Mouse (Mus musculus): ENCODE results near the gene Bcas3.
A peak's percentile ranks its signal among the peaks of the same experiment; 100 is the strongest.

Gene Bcas3

DNA sequence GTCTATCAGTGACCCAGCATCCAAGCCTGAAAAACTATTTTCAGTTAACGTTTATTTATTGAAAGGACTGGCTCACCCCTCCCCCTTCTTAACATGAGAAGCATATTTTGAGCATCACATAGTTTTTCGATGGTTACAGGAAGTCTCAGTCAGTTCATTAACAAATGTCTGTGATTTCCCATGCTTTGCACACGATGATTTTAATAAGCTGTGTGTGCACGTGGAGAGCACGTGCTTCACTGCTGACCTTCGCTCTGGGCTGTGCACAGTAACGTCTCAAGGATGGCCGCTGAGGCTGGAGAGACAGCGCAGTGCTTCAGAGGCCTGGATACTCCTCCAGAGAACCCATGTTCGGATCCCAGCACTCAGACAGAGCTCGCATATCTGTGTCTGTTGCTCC is 454.4 kb downstream of the Bcas3 start:
- DNase-seq = no peak

DNA sequence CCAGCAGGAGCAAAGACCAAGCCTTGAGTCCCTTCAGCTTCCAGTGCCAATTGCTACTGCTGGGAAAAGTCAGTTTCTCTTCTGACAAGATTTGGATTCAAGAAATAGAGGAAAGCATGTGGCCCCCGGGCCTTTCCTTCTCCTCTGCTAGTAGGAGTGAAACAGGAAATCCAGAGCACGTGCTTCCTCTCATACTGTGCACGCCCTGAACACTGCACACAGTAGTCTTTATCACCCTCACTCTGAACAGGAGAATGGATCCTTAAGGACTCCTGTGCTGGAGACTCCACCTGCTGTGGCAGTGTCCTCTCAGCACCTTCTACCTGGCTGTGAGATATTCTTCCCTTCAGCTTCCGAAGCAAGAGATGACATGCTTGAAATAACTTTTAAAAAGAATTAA is 458.3 kb downstream of the Bcas3 start:
- no peak for DNase-seq

DNA sequence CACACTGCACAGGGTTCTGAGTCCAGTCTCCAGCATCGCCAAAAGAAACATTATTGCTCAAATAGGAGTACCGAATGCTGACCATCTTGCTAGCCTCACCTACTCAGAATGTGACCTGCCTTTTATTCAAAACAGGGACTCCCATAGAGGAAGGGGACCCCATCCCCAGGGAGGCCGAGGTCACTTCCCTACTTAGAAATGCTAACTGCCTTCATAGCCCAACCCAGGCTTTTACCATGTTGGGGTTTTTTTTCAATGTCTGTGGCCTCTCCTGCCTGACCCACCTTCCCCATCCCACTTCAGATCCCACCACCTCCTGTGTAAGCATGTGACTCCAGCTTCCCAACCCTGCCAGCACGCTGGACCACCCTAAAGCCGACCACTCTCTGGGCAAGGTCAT is 458.7 kb downstream of the Bcas3 start:
- no peak for DNase-seq

DNA sequence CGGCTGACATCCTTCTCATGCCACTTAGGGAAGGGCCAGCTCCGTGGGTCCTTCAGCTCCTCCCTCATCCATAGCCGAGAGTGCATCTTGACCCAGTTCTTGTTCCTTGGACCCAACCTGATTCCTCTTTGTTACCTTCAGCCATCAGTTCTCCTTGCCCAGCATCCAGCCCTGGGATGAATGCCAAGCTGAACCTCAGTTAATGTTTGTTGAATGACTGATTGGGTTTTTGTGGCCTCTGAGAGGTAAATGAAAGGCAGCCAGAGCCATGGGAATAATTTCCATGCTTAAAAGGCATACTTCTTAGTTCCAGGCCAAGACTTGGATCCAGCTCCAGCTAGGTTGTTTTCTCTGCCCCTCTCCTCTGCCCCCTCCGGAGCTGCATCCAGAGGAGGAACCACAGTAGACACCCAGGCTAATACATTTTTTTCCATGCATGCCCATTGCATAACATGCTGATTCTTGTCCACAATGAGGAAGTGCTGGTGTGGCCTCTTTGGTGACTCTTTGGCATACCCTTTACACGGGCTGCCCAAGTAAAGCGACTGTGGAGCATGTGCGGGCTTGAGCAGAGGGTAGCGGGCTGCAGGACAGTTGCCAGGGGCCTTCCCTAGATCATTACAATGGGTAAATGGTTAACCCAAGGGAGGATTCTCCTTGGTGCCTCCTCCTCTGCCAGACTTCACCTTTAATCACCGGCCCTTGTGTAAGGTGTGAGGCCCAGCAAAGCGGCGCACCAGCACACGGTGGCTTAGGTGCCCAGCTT is 459.4 kb downstream of the Bcas3 start:
- no peak for DNase-seq

DNA sequence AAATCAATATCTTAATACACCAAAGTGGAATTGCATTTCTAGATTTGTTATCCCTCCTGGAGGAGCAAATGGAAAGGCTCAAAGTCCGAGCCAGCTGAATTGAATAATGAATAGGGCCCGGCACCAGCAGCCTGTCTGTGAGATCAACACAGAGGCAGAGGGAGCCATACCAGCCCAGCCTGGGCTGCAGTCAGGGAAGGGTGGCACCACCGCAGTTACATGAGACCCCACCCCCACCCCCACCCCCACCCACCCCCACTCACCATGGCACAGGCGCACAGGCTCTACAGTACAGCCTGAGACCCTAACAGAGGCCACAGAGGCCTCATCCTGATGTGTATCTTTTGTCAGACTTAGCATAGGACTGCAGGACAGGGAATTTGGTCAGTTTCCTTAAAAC is 461.7 kb downstream of the Bcas3 start:
- no peak for DNase-seq

DNA sequence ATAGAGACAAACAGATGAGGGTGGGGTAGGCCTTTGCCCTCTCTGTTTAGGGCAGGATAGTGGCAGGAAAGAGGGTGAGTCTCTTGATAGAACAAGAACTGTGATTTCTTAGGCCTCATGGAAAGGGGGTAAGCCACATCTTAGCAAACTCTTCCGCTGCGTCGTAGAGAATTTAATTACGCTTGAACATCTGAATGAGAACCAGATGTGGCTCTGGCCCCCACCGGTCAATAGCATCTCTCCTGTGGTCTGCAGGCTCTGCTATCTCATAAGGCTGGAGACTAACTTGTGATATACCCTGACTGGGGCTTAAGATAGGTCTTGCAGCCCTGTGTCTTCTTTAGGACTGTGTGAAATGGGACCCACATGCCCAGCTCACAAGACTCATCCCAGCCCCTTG is 463.5 kb downstream of the Bcas3 start:
- no peak for DNase-seq

DNA sequence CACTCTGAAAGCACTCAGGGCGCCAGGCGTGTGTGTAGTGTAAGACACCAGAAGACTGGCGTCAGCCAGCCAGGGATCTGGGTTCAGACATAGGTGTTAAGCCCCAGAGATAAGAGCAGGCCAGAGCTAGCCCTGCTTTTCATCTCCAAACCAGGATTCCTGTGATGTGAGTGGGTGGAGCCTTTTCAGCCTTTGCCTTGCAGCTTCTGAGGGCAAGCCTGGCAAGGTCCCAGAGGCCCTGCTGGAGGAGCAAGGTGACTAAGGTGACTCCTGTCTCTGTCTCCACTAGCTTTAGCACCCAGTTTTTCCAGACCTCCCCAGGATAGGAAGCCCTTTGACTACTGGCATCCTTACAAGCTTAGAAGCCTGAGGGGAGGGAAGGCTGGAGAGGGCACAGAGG is 465.4 kb downstream of the Bcas3 start:
- DNase-seq = no peak

DNA sequence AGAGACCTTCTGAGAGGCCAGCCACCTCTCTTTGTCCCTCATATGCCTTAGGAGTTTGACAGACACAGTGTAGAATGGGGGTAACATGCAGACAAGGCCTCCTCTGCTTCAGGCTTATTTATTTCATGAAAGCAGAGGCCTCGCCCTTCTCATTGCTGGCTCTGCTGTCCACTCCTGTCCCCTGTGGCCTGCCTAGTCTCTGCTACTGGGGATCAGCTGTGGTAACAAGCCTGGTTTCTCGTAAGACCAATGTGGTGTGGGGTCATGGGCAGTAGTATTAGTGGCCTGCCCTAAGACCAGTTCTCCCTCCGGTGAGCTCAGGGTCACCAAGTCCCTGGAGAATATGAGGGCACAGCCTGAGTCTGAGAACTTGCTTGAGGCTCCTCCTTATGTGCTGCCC is 468.0 kb downstream of the Bcas3 start:
- no peak for DNase-seq

DNA sequence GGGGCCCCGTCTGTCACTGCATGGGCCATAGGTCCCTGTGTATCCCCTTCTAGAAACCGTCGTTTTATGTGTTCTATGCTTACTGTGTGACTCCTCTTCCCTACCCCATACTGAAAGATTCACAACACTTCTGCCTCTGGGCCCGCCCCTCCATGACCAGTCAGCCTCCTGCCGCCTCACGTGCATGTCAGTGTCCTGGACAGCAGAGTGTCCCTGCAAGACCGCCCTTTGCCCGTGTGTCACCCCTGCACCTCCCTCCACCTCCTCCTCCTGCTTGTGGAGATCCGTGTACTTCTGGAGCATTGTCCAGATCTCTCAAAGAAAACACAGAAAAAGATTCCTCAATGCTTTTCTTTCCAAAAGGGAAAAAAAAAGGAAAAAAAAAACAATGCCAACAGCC is 468.7 kb downstream of the Bcas3 start:
- DNase-seq = no peak

DNA sequence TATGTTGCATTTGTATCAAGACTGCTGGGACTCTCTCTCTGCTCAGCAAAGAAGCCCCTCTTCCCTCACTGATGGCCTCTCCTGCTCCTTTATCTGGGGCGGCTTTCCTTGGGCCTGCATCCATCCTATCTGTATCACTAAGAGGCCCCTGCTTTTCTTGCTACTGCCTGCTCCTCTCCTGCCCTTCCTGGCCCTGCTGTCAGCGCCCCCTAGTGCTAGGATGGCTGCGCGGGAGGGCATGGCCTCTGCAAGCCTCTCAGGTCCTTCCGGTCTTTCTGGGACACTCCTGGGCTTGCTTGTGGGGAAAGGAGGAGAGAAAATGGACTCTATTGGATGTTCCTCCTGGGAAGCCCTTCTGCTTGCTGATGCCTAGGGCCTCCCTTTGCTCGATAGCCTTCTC is 470.2 kb downstream of the Bcas3 start:
- peak; percentile 62 to 69 for DNase-seq

DNA sequence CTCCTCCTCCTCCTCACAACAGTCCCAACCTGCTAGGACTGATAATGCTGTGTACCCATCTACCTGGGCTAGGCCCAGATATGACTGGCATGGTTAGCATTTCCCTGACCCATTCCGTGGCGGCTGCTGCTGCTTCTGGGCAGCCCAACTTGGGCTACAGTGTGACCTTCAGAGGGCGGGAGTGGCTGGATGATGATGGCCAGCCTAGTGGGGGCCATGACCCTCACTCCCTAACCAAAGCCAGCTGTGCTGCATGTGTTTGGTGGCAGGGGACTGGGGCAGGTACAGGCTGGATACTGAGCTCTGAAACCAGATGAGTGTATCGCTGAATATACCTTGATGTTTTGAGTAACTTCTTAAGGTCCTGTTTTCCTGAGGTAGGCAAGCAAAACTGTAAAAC is 470.8 kb downstream of the Bcas3 start:
- no peak for DNase-seq

DNA sequence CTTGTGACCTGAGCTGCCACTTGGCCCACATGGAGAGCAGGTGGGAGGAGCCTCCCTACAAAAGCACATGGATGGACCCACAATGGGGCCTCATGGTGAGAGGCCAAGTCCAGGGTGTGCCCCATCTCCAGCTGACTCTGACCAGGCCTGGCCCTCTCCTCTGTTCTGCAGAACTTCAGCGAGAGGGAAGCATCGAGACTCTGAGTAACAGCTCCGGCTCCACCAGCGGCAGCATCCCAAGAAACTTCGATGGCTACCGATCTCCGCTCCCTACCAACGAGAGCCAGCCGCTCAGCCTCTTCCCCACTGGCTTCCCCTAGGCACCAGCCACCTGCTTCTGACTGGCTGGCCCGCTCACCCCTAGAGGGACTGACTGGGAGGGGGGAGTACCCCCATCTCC is 472.1 kb downstream of the Bcas3 start:
- no peak for DNase-seq

DNA sequence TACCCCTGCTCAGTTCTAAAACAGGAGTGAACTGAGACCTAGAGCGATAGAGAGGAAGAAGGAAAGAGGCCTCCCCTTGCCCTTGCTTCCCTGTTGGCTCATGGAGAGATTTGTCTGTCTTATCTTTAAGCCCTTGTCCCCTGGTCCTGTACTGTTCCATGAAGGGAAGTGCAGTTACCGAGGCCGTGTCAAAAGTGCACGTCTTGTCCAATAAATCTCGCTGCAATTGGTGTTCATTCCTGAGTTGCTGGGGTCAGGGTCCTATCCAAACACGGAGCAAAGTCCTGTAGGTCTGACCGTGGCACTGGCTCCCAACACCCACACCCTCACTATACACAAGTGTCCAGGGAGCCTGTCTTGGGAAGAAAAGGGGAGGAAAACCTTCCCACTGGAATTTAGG is 472.9 kb downstream of the Bcas3 start:
- DNase-seq = no peak

DNA sequence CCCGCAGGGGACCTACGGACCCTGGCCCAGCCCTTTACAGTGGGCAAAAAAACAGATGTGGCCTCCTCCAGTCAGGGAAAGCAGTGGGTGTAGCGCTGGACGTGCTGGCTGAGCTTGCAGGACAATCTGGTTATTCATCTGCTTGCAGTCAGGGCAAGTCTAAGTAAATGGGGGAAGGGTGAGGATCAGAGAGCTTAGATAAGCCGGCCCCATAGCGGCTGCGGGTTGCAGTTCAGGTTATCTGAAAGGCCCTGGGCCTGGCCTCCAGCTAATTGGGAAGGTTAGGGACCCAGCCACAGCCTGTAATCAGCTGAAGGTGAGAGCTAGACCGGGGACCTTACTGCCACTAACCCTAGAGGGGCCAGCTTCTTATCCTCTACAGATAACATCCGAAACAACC is 474.4 kb downstream of the Bcas3 start:
- no peak for DNase-seq

DNA sequence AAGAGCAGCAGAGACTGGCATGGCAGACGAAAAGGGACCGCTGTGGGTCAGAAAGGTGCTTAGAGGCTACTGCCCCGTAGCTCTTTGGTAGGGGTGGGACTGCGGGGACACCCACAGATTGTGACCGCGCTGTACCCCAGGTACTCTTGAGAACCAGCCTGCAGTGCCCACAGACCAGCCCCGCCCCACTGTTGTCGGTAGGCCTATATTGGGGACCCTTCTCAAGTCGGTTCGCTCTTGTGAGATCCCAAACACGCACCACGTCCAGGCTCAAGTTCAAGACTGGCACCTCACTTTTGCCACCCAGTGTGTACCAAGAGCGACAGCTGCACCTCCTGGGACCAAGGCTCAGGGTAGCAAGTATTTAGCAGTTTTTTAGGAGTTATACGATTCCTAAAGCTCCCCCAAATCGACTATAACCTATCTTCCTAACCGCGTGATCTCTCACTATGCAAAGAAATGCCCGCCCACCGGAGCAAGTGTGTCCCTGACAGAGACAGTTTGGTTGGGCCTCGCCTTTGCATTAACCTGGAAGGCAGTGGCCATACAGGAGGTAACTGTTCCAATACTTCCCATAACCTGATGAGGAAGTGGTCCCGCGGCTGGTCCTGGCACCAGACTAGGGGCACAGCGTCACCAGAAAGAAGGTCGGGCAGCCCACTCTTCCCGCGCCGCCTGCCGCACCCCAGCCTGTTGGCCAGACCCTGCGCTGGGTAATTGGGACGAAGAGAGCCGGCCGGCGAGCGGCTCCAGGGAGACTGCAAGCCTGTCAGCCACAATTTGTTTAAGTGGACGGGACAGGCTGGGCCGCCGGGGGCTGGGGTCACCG is 475.9 kb downstream of the Bcas3 start:
- no peak for DNase-seq

DNA sequence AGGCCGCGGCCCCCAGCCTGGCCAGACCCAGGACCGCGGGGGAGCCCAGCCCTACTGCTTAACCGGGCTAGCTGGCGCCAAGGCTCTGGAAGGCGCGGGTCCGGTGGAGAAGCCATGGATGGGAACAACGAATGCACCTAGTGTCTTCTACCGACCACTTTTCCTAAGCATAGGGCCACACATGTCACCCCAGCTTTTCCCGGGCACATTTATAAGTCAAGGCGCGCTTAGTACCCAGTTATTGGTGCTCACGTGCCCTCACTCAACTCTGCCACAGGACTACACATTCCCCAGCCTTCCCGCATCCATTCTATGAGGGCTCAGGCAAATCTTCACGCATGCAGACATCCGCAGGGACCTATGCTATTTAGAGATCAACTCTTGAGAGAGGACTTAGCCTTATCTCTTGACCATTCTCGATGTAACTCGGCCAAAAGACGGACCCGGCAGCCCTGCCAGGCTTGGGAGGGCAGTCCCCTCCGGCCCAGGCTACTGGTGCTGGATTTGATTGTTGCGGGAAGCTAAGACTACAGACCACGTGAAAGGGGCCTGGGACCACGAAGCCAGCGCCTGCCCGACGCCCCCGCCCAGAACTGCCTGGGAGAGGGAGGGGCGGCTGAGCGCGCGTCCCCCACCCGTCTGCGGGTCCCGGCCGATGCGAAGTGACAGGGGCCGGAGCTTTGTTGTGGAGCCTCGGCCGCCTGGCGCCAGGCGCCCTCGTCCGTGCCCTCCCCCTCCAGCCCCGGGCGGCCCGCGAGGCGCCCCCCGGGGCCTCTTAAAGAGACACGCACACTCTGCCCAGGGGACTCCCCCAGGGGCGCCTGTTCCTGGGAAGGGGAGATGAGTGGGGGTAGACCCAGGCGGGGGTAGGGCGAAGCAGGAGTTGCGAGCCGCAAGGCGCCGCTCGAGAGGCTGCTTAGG is 476.8 kb downstream of the Bcas3 start:
- DNase-seq = no peak

DNA sequence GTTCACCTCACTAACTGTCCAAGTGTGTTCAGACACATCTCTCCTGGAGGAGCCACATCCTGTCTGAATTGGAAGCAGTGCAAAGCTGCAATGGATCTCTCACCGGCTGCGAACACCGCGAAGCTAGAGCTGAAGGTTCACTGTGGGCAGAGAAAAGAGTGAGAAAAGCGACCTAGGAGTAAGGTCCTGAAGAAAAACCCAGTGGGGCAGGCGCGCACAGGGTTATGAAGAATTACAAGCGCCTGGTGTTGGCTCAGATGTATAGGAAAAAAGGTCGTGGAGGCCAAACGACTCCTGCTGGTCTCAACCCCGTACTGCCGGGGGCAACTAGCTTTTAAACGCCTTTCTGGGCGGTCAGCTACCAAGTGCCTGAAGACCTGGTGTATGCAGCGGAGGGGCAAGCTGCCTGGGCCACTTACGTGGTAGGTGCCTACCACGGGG is 478.0 kb downstream of the Bcas3 start:
- DNase-seq = no peak

DNA sequence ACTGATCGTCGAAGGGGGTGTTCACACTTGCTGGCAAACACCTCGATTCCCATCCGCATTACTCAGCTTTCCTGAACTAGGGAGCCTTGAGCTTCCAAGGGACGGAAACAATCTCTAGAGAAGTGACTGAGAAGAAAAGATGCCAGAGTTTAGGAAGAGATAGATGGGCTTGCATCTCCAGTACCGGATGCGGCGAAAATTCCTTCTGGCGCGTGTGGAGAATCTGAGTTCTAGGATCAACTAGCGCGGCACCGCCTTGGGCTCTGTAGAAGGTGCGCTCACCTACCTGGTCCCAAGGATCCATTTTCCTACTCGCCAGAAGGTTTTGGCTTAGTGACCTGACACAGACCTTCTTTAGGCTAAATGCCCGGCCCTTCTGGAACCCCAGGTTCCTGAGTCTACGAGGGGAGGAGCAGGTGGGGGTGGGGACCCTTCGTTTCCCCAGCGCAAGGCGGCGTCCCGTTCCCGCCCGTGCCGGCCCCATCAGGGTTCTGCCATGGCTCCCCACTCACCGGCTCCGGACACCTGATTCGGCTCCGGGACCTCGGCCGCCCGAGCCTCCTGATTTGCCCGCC is 478.8 kb downstream of the Bcas3 start:
- DNase-seq = no peak

DNA sequence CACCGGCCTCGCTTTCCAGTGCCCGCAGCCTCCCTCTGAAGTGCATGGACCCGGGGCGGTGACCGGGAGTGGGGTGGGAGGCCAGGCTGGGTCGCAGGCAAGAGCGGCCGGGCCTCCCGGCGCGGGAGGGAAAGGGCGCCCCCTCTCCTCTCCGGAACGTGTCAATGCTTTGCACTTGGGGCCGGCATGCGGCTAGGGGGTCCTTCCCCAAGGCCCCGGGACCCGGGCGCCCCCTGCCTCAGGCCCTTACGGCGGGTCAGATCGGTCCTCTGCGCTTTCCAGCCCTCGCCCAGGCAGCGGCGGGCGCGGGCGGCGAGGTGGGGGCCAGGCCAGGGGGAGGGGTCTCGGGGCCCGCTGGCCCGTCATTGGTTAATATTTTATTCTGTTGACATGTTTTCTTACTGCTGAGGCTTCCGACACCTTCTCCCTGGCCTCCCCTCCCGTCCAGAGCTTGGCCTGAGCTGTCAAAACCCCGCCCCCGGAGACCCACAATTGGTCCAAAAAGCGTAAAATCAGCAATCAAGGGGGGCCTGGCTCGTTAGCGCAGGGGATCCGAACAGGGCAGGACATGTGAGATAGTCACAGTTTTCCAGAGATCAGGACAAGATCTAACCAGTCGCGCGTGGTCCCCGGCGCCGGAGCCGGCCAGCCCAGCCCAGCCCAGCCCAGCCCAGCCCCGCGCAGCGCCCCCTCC is 479.4 kb downstream of the Bcas3 start, which contains the start of gene Tbx2:
Gene Tbx2, plus strand, starts transcription at position 321 of the 694 bp plus-strand sequence.
- no peak for DNase-seq

DNA sequence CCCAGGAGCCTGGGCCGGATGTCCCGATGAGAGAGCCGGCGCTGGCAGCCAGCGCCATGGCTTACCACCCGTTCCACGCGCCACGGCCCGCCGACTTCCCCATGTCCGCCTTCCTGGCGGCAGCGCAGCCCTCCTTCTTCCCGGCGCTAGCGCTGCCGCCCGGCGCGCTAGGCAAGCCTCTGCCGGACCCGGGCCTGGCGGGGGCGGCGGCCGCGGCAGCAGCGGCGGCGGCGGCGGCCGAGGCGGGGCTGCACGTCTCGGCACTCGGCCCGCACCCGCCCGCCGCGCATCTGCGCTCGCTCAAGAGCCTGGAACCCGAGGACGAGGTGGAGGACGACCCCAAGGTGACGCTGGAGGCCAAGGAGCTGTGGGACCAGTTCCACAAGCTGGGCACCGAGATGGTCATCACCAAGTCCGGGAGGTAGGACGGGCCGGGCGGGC is 480.1 kb downstream of the Bcas3 start:
- DNase-seq = no peak

DNA sequence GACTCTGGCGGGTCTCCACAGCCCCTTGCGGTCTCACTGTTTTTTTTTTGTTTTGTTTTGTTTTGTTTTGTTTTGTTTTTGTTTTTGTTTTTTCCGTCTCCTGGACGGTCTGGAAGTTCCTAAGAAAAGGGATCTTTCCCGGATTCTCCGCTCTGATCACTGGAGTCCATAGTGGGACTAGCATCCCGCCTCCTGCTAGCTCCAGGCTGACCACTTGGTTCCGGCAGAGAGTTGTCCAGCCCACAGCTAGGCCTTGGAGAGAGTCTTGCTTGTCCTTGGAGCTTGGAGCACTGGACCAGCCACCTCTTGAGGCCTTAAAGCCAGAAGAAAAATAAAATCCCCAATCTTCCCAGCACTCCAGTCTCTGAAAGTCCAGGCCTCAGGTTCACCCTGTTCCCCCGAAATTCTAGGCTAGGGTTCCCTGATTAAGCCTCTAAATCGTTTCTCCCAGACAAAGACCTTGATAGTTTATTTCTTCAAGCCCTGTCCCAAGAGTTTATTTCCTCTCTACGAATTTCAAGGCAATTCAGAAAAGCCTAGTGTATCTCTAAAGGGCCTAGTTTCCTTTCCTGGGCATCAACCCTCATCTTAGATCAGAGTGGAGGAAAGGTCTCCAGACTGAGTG is 480.9 kb downstream of the Bcas3 start:
- DNase-seq = no peak

Data from cerebellum, adult 18-20 months (tissue).